Mouse (Mus musculus) lung, postnatal 0 days (tissue): Measurements from ENCODE around the gene G430095P16Rik. TPM values are rescaled to one million over a fixed set of nuclear protein-coding genes. Genes with fewer than 3 reads are reported as not detected.

Source experiments
- ATAC-seq: fragments of 200-750 bp; cut with Nextera tagmentation; 2 replicates; pipeline ENCODE4 v1.8.0; 2017; ENCODE audit warnings: moderate library complexity
- DNase-seq: peaks from one replicate; pipeline ENCODE4 v3.0.0-alpha.2; 2016; ENCODE audit warnings: low spot score
- H3K27ac ChIP-seq: fragments of 300-500 bp; sonication (generic); 2 replicates; pipeline ENCODE4 v1.5.1; 2014; ENCODE audit warnings: antibody characterized with exemption, mild to moderate bottlenecking, low read length, mixed read lengths
- H3K27me3 ChIP-seq: fragments of 300-500 bp; sonication (generic); replicated peaks from 2 replicates; pipeline ENCODE4 v1.6.1; 2014; ENCODE audit warnings: low read length, mixed read lengths; ENCODE audit not compliant: insufficient read depth
- H3K36me3 ChIP-seq: fragments of 300-500 bp; sonication (generic); 2 replicates; pipeline ENCODE4 v1.6.1; 2014; ENCODE audit warnings: low read length, mixed read lengths; ENCODE audit not compliant: insufficient read depth
- H3K4me1 ChIP-seq: fragments of 300-500 bp; sonication (generic); 2 replicates; pipeline ENCODE4 v1.6.1; 2014; ENCODE audit warnings: antibody characterized with exemption, low read depth, low read length, mixed read lengths; ENCODE audit not compliant: insufficient read depth
- H3K4me2 ChIP-seq: fragments of 300-500 bp; sonication (generic); replicated peaks from 2 replicates; pipeline ENCODE4 v1.6.1; 2014; ENCODE audit warnings: low read depth, mild to moderate bottlenecking, low read length, moderate library complexity, mixed read lengths
- H3K4me3 ChIP-seq: fragments of 300-500 bp; sonication (generic); 2 replicates; pipeline ENCODE4 v1.5.1; 2014; ENCODE audit warnings: low read depth, low read length
- H3K9ac ChIP-seq: fragments of 300-500 bp; sonication (generic); replicated peaks from 2 replicates; pipeline ENCODE4 v1.6.1; 2014; ENCODE audit warnings: low read depth, mild to moderate bottlenecking
- H3K9me3 ChIP-seq: fragments of 300-500 bp; sonication (generic); 2 replicates; pipeline ENCODE4 v1.6.1; 2016; ENCODE audit warnings: low read length, mixed read lengths
- CTCF ChIP-seq: IDR thresholded peaks from 2 replicates; pipeline ENCODE4 v1.5.1; 2016; ENCODE audit warnings: antibody characterized with exemption, mild to moderate bottlenecking
- EP300 ChIP-seq: IDR thresholded peaks from 2 replicates; pipeline ENCODE4 v1.6.1; 2016; ENCODE audit warnings: antibody characterized with exemption, mild to moderate bottlenecking, control low read depth
- WGBS: fragments of 180-500 bp; shearing (Covaris S2); extraction: QIAGEN DNeasy Blood & Tissue Kit; methylation state at CpG from one replicate; pipeline ENCODE4 v1.1.7; 2014; 5-methylcytosine and 5-hydroxymethylcytosine counted together
- polyA plus RNA-seq: library from polyadenylated mRNA; unstranded; fragments of >200 nt; fragmentation: Nextera tagmentation; extraction: Ambion mirVana; gene quantifications from 2 replicates; pipeline ENCODE4 v1.2.1, GENCODE M21; 2015

The G430095P16Rik gene
- polyA plus RNA-seq, 1 experiment from 2014 or later = 2.8 TPM

DNA sequence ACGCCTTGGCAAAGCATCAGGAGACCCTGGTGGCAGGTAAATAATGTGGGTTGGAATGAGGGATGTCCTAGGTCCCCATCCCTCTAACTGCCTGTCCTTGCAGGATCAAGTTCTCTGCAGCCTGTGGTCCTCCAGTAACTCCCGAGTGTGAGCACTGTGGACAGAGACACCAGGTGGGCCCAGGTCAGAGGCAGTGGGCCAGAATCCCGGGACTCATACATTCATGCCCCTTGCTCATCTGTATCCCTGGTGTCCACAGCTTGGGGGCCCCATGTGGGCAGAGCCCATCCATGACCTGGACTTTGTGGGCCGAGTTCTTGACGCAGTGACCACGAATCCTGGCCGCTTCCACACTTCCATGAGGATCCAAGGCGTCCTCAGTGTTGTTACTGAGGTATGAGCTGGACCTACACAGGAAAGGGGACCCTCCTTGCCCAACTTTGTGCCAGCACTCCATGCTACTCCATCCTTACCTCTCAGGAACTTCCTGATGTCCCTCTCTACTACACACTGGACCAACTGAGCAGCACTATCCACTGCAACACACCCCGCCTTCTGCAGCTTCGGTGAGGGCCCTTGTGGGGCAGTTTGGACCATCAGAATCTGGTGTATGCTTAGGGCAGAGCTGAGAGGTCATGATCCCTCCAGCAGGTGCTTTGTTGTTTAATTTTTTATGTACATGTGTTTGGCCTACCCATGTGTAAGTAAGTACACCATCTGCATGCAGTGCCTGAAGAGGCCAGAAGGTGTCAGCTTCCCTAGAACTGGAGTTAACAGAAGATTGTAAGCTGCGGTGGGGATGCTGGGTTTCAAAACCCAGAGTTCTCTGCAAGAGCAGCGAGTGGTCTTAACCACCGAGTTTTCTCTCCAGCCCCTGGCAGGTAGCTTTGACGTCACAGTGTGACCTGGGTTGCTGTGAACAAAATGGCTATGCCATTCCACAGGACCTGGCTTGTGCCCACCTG is 25.4 kb upstream of the G430095P16Rik start:
- Histone ChIP-seq H3K4me1 (peaks cover 11% of the 10 kb centered on the region), H3K4me2 (no peak overlapping the region), H3K9me3 (no peaks in the 10 kb centered on the region), H3K36me3 (0 out of 2 replicates have a peak, but pooled peaks cover 13% of the 10 kb centered on the region), H3K27me3 (no peaks in the 10 kb centered on the region), H3K4me3 (no peak overlapping the region), H3K27ac (no peak overlapping the region), H3K9ac (no peak overlapping the region)
- WGBS = 83% methylated on average over 14 of the region's 14 CpGs
- peak; percentile 74 for DNase-seq
- TF ChIP-seq EP300 (no peak), CTCF (peak; percentile 75)
- ATAC-seq = no peak

DNA sequence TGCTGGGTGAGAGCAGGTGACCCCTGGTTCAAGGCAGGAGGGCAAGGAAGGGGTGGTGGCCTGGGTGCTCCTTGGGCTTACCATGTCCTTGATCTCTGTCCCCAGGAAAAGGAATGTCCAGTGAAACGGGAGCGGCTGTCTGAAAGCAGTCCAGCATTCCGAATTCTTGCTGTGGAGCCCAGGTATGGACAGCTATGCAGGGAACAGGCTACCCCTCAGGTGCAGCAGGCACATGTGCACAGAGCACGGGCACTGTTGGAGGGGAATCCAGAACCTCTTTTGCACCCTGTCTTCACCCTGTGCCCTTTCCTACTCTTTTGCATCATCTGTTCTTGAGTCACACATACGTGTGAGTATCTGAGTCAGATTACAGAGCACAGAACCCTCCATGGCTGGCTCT is 24.5 kb upstream of the G430095P16Rik start:
- Histone ChIP-seq H3K4me1 (peaks cover 11% of the 10 kb centered on the region), H3K27me3 (no peaks in the 10 kb centered on the region), H3K9me3 (no peaks in the 10 kb centered on the region), H3K4me2 (no peak overlapping the region), H3K4me3 (no peak overlapping the region), H3K36me3 (0 out of 2 replicates have a peak, but pooled peaks cover 13% of the 10 kb centered on the region), H3K27ac (no peak overlapping the region), H3K9ac (no peak overlapping the region)
- 79% methylated on average over 5 of the region's 5 CpGs for WGBS
- ATAC-seq (no peak), DNase-seq (no peak)
- TF ChIP-seq EP300 = no peak

DNA sequence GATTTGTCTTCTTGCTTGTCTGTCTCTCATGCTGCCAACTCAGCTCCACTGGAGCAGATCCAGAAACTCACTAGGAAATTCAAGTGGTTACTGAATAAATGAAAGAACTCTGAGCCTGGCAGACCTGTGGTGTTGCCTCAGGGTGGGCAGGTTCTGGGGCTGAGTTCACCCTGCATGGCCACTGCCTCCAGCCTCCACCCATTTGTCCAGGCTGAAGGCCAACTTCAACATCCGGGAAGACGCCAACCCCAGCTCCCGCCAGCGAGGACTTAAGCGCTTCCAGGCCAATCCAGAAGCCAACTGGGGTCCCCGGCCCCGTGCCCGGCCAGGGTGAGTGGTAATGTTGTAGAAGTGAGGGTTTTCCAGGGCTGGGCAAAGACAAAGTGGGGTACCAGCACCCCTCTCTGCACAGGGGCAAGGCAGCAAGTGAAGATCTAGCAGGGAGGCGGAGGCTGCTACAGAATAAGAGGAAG is 23.8 kb upstream of the G430095P16Rik start:
- peak; percentile 91 for DNase-seq
- Histone ChIP-seq H3K4me1 (peaks cover 11% of the 10 kb centered on the region), H3K9ac (no peak overlapping the region), H3K27me3 (no peaks in the 10 kb centered on the region), H3K36me3 (0 out of 2 replicates have a peak, but pooled peaks cover 13% of the 10 kb centered on the region), H3K9me3 (no peaks in the 10 kb centered on the region), H3K4me2 (peak overlapping the region; percentile 25), H3K4me3 (no peak overlapping the region), H3K27ac (peak overlapping the region; percentile 83)
- ATAC-seq = peak; percentile 53
- no peak for TF ChIP-seq CTCF
- 0 out of 2 replicates have a peak, but pooled peaks have one; percentile 13 for TF ChIP-seq EP300
- WGBS = 42% methylated on average over 9 of the region's 9 CpGs

DNA sequence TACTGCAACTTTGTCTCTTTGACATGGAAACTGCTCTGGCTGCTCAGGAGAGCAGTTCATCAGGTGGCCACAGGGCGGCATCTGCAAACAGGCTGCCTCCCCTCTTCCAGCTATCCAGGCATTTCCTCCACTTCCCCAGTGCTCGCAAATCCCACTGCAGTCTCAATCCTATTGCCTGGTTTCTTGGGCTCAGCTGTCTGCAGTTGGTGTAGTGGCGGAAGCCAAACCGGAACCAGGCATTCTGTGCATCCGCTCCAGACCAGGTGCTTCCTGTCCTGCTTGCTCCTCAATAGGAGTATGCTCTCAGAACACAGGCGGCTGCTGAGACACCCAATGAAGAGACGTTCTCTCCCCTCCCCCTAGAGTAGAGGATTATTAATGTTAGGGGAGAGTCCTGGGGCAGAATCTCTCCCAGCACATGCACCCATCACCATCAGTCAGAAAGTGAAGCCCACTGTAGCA is 22.9 kb upstream of the G430095P16Rik start:
- WGBS = 48% methylated on average over 7 of the region's 7 CpGs
- Histone ChIP-seq H3K4me2 (peak overlapping the region; percentile 25), H3K27ac (peak overlapping the region; percentile 83), H3K9ac (no peak overlapping the region), H3K4me1 (peaks cover 14% of the 10 kb centered on the region), H3K27me3 (no peaks in the 10 kb centered on the region), H3K36me3 (0 out of 2 replicates have a peak, but pooled peaks cover 13% of the 10 kb centered on the region), H3K4me3 (no peak overlapping the region), H3K9me3 (no peaks in the 10 kb centered on the region)
- TF ChIP-seq EP300 (peak; percentile 97), CTCF (peak; percentile 88)
- ATAC-seq = peak; percentile 62
- peak; percentile 90 for DNase-seq

DNA sequence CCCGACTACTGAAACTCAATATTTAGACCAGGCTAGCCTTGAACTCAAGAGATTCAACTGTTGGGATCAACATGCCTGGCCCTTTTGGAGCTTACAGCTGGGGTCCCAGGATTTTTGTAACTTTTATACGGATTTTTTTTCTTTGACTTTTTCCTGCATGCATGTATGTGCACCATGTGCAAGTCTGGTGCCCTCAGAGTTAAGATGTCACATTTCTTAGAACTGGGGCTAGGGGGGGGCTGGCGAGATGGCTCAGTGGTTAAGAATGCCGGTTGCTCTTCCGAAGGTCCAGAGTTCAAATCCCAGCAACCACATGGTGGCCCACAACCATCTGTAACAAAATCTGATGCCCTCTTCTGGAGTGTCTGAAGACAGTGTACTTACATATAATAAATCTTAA is 22.3 kb upstream of the G430095P16Rik start:
- ATAC-seq = no peak
- H3K4me2 ChIP-seq = no peak overlapping the region
- WGBS = 61% methylated on average over 5 of the region's 5 CpGs

More for the DNA sequence above, 22.3 kb upstream of the G430095P16Rik start:
- Histone ChIP-seq H3K9me3 (no peaks in the 10 kb centered on the region), H3K27me3 (no peaks in the 10 kb centered on the region), H3K36me3 (0 out of 2 replicates have a peak, but pooled peaks cover 13% of the 10 kb centered on the region), H3K9ac (no peak overlapping the region), H3K27ac (peak overlapping the region; percentile 54), H3K4me3 (no peak overlapping the region), H3K4me1 (peaks cover 20% of the 10 kb centered on the region)
- DNase-seq = no peak
- TF ChIP-seq EP300 = no peak
- TF ChIP-seq CTCF = no peak
